Mouse (Mus musculus): Measurements from ENCODE around the gene Cspg5.

Gene Cspg5

DNA sequence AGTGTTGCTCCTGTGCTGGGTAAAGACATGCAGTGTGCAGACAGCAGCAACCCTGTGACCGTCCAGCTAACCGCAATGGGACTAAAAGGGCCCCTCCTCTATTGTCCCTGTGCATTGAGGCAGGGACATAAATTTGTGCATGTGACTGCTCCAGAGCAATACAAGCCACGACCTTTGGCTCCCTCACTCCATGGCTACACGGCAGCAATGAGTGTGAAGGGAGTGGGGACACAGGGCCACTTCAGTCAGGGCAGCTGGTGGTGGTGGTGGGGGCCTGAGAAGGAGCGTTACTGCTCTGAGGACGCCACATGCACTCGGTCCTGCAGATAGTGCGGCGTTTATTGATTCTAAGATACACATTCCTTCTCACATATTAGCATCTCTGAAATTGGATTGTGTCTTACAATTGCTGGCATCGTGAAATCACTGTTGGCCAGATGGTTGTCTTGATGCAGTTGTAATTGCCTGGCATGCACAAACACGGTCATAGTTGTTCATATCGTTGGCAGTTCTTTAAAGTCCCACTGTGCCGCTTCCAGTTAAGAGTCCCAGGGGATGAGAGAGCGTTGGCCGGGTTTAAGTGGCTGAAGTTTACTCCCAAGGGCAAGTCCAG, 11.9 kb downstream of the Cspg5 start:
- DNase-seq (ENCODE audit: low read depth) = no peak

- DNase-seq (ENCODE audit: low read depth) = no peak
These were observed 15.1 kb downstream of the Cspg5 start for GRCm38 (mm10) chr9:110258646-110259045.

- DNase-seq (ENCODE audit: low read depth) = no peak
These were observed 15.5 kb downstream of the Cspg5 start for GRCm38 (mm10) chr9:110259118-110259517.

DNA sequence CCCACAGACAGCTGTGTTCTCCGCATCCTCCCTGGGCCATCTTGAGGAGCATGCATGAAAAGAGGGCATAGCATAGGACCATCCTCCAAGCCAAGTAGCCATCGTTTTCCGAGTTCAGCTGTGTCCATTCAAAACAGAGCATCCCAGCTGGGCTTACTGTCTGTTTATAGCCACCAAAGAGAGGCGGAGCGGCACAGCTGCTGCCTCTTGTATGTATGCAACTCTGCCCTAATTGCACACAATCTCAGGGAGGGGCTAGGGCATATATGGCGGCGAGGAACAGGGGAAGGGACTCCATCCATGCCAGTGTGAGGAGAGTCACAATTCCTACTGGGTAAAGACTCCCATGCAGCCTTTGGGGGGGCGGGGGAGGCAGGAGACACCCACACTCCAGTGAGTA, 19.6 kb downstream of the Cspg5 start:
- no peak for DNase-seq (ENCODE audit: low read depth)

- DNase-seq (ENCODE audit: low read depth) = no peak
These were observed 21.4 kb downstream of the Cspg5 start for GRCm38 (mm10) chr9:110264991-110265390.

DNA sequence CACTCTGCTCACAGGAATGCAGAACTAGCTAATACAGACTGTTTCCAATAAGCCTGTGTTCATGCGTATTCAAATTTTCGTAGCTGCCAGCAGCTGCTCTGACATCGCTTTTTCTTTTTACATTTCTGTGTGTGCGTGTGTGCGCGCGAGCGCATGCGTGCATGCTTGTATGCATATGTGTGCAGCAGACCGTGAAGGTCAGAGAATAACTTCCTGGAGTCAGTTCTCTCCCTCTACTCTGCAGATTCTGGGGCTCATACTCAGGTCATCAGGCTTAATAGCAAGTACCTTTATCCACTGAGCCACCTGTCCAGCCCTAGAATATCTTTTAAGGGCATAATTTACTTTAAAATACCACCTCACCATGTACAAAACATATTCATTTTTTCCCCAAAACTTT, 24.8 kb downstream of the Cspg5 start:
- DNase-seq (ENCODE audit: low read depth) = no peak

GRCm38 (mm10) chr9:110272330-110272729, 28.7 kb downstream of the Cspg5 start:
- no peak for DNase-seq (ENCODE audit: low read depth)

DNA sequence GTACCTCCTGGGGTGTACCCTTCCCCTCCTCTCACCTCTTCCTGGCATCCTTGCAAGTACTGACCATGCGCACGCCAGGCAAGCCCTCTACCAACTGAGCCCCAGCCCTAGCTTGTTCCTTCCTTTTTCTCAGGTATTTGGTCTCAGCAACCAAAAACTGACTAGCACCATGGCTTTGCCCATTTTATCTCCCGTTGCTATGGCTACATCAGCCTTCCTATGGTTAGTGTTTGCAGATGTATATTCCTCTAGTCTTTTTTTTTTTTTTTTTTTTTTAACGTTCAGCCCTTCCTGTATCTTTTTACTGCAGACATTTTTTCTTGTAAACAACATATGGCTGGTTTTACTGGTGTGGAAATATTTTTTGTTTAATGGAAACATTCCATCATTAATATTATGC, 29.9 kb downstream of the Cspg5 start:
- DNase-seq (ENCODE audit: low read depth) = no peak

- peak; percentile 9 for DNase-seq (ENCODE audit: low read depth)
These were observed 32.3 kb downstream of the Cspg5 start for GRCm38 (mm10) chr9:110275882-110276281.

GRCm38 (mm10) chr9:110277431-110277881, 33.9 kb downstream of the Cspg5 start:
- DNase-seq (ENCODE audit: low read depth) = no peak

DNA sequence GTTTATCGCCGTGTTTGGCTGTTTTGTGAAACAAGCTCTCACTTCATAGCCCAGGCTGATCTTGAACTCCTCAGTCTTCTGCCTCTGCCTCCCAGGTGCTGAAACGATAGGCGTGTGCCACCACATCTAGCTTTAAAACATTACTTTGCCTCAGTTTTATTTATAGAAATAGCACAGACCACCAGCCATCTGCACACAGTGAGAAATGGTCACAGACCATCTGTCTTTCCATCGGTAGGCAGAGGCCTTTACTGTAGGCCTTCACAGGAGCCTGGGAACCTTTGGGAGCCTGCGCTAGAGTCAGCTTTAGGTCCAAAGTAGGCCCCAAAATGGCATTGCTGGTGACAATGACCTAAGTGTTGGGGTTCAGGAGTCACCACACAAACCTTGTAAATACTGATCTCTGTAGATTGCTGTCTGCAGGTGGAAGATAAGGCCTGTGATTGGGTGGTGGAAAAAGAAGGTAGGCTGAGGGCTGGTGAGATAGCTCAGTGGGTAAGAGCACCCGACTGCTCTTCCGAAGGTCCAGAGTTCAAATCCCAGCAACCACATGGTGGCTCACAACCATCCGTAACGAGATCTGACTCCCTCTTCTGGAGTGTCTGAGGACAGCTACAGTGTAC, 40.6 kb downstream of the Cspg5 start:
- no peak for DNase-seq (ENCODE audit: low read depth)

GRCm38 (mm10) chr9:110287321-110287924, 43.8 kb downstream of the Cspg5 start:
- no peak for DNase-seq (ENCODE audit: low read depth)

DNA sequence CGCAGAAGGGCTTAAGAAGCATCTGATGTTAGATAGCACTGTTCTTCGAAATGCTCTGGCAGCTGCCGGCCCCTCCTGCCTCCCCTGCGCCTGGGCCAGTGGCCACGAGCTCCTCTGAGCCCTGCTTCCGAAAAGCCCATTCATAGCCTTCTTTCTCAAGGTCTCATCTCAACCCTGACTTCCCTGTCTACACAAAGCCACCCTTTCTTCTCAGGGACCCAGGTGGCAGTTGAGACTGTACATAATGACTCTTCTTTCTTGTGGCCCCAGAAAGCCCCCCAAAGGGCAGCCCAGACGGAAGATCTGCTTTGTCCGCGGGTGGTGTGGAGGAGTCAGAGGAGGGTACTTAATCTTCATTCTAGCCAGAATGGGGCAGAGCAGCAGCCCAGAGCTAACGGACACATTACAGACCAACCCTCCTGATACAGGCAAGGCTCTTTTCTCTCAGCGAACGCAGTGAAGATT, 49.7 kb downstream of the Cspg5 start:
- no peak for DNase-seq (ENCODE audit: low read depth)

DNA sequence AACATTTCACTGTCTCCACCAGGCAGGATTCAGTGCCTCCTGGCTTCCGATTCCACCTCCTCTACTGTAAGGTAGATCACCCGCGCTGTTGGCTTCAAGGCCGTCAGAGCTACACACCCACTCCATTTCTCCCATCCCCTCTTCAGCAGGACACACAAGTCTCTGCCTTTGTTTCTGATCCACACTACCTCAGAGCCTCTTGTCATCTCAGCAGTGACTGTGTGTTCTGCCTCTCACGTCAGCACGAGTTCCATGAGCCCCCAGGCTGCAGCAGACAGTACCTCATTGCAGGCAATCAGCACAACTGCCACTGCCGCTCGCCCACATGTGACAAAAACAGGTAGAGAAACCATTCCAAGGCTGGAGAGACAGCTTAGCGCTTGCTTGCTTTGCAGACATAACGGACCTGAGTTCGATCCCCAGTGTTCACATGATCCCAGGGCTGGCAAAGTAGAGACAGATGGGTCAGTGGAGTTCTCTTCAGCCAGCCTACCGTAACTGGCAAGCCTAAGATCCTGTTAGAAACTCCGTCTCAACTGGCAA, 50.4 kb downstream of the Cspg5 start:
- no peak for DNase-seq (ENCODE audit: low read depth)

GRCm38 (mm10) chr9:110294786-110295185, 51.2 kb downstream of the Cspg5 start:
- DNase-seq (ENCODE audit: low read depth) = peak; percentile 12

DNA sequence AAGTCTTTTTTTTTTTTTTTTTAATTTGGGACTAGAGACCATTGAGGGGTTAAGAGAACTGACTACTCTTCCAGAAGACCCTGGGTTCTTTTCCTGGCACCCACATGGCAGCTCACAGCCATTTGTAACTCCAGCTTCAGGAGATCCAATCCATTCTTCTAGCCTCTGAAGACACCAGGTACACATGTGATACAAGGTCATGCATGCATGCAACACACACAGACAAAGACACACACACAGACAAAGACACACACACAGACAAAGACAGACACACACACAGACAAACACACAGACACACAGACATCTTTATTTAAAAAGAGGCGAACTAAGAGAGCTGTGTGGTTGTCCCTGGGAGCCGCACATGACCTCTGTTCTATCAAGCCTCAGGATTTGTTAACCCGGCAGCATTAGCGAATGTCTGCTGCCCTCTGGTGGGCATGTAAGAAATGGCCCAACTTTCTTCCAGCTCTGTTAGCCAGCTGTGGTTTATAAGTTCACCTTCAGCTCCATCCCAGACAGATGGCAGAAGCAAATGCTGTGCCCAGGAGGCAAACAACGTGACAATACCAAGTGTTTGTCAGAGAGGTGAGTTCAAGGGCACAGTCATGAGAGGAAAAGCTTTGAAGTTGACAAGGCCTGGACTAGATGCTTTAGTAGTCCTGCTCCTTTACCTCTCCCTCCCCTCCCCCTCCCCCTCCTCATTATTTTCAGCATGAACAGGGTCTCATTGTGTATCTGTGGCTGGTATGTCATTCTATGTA, 53.5 kb downstream of the Cspg5 start:
- peak; percentile 88 for DNase-seq (ENCODE audit: low read depth)

DNA sequence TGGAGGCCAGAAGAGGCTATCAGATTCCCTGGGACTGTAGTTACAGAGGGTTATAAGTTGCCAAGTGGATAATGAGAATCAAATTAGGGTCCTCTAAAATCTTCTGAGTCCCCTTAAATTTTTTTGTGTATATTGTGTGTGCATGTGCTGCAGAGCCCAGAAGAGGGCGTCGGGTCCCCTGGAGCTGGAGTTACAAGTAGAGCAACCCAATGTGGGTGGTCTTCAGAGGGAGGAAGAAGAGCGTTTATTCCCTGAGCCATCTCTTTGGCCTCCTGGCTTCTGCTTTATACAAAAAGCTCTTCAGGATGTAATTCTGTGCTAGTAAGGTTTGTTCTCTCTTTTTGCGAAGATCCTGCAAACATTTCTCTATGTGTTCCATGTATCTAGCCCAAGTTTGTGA, 60.9 kb downstream of the Cspg5 start:
- DNase-seq (ENCODE audit: low read depth) = peak; percentile 80

DNA sequence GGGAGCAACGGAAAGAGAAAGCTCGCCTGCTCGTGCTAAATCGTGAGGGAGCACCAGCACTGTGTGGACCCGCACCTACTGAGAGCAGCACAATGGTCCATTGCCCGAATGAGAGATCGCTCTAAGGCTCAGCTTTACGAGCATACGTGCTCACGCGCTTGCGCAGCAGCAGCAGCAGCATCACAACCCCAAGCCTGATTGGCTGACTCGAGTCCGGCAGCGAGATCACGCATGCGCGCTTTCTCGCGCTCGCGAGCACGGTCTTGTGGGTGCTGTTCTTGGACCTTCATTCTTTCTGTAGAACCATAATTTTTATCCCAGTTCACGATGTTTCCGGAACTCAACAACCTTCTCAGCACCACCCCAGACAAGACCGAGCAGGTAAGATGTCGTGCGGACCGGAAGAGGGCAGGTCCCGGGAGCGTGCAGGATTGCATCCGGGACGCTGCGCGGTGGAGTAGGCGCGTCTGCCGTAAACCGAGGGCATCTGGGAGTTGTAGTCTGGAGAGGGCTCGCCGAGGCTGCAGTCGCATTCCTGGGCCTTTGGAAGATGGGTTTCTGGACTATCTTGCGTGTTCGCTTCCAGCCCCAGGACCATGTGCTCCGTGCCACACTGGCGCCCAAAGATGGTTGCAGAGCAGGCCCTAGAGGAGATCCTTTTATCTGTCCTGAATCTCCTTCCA, 61.5 kb downstream of the Cspg5 start, which contains the start of gene Elp6:
TSS of gene Elp6 (plus strand) at position 205 of the 683 bp plus-strand sequence.
- peak; percentile 97 for DNase-seq (ENCODE audit: low read depth)

DNA sequence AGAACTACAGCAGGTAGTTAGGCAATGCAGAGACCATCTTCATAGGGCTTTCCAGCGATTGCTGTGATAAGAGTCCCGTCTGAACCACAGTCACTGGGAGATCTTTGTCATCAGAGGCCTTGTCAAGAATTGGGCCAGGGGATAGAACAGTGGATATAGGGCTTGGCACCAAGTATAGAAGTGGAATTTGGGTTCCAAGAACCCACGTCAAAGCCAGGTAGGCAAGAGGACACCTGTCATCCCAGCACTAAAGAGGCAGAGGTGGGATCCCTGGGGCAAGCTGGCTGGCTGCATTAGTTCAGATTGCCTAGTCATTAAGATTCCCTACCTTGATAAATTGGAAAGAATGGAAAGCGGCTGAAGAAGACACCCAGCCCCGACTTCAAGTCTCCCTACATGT, 62.8 kb downstream of the Cspg5 start:
- DNase-seq (ENCODE audit: low read depth) = no peak

Measured in 416B (cell line).